ENCODE assay signal across 8 mouse cellular contexts in the genomic region with DNA sequence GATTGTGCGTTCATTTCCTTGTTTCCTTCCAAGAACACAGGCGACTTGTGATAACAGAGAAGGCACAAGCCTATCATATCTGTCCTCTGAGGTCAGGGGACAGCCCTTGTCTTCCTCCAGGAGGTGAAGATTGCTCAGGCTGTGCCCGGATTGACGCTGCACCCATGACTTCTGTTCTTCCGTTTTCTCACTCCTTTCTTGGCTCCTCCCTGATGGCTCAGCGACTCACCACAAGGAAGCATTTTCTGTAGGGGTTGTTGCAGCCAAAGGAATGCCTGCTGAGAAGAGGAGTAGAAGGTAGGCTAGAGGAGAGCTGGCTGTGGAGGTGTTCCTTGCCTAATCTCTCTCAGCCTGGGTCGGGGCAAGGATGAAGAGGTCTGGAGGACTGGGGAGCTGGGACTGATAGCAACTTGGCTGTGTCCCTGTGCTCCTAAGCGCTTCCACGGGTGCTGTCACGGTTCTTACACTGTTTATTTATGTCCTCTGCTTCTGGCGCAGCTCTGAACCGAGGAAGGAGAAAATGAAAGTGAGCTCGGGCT. TPM values are rescaled to one million over a fixed set of nuclear protein-coding genes. Genes with fewer than 3 reads are reported as not detected.
DNase-seq lines count a peak whose midpoint lies in the region; ATAC-seq and TF ChIP-seq lines count a peak whose summit lies in the region.

No protein-coding gene starts in this region.

- DNase-seq in cerebellum, adult 2 months = no peak
- DNase-seq in cerebellum, postnatal 14 days = no peak
- DNase-seq in CD8-positive naive resting alpha-beta T cell, adult 2 months (ENCODE audit: low read depth in 2 of 2, low spot score in 2 of 2) = peak; percentile 59 to 66
- peak; percentile 59 to 62 for DNase-seq in lung, adult 18-20 months
- DNase-seq in skeletal muscle tissue, adult 2 months (ENCODE audit: low read depth, low spot score) = peak; percentile 40
- no peak for DNase-seq in cerebellum, postnatal 10 days

- TF ChIP-seq POLR2A in cerebellum, adult 2 months (IDR thresholded peaks at IDR 0.05; ENCODE audit: borderline replicate concordance, insufficient read depth, low read length) = no peak
- TF ChIP-seq POLR2A in embryonic fibroblast, embryonic 13.5 days (IDR thresholded peaks at IDR 0.05; ENCODE audit: low read depth, low read length) = 0 out of 2 replicates have a peak, but pooled peaks have one; percentile 29

- no peaks in the 10 kb centered on the region for H3K4me1 ChIP-seq in cerebellum, adult 2 months (ENCODE audit: control insufficient read depth, insufficient read depth, low read length)
- H3K4me1 ChIP-seq in embryonic fibroblast, embryonic 13.5 days (ENCODE audit: control insufficient read depth, insufficient read depth, low read length) = peaks cover 7% of the 10 kb centered on the region

- no peak overlapping the region for H3K27ac ChIP-seq in cerebellum, adult 2 months (ENCODE audit: insufficient read depth, low read length)
- H3K27ac ChIP-seq in embryonic fibroblast, embryonic 13.5 days (ENCODE audit: insufficient read depth, low read length) = no peak overlapping the region

- H3K4me3 ChIP-seq in cerebellum, adult 2 months (replicated peaks; ENCODE audit: insufficient read depth, low read depth, low read length) = peak overlapping the region; percentile 5
- H3K4me3 ChIP-seq in embryonic fibroblast, embryonic 13.5 days (ENCODE audit: insufficient read depth, low read length) = peak overlapping the region; percentile 21; the same call in 1 of the 2 replicates

- 34% methylated on average over 13 of the region's 13 CpGs for WGBS in cerebellum, adult 2 months

- no peak for TF ChIP-seq CTCF in cerebellum, adult 2 months (IDR thresholded peaks at IDR 0.05; ENCODE audit: borderline replicate concordance, insufficient read depth, low read depth, low read length)
- no peak for TF ChIP-seq CTCF in embryonic fibroblast, embryonic 13.5 days (IDR thresholded peaks at IDR 0.05; ENCODE audit: borderline replicate concordance, insufficient read depth, low read length)

- ATAC-seq in inflammation-experienced regulatory T-cells, adult 6 months = peak; percentile 68

- H3K27me3 ChIP-seq in cerebellum, adult 2 months (ENCODE audit: control insufficient read depth, insufficient read depth, low read length) = no peaks in the 10 kb centered on the region

RNA-seq across cellular contexts. Expression of a gene that starts 2.6 kb away (rescaled TPM):
- polyA plus RNA-seq in cerebellum, adult 2 months (2012; rRNA removed) = 3.8 and 3.9 TPM in 2 replicates
- 4.1 and 5.6 TPM in 2 replicates for polyA plus RNA-seq in embryonic fibroblast, embryonic 13.5 days (2011; ENCODE audit: insufficient read length, low read depth, missing spikeins)
- polyA plus RNA-seq in inflammation-experienced regulatory T-cells, adult 6 months (2017; shearing (Covaris generic)) = 10 to 100 TPM; 38.2 to 49.4 (median 41.8) TPM

RNA-seq across cellular contexts. Expression of a gene that starts 11.7 kb away (rescaled TPM):
- polyA plus RNA-seq in cerebellum, adult 2 months (2012; rRNA removed) = 12.2 and 12.7 TPM in 2 replicates
- polyA plus RNA-seq in embryonic fibroblast, embryonic 13.5 days (2011; ENCODE audit: insufficient read length, low read depth, missing spikeins) = 21.7 and 52.7 TPM in 2 replicates
- polyA plus RNA-seq in inflammation-experienced regulatory T-cells, adult 6 months (2017; shearing (Covaris generic)) = 10 to 100 TPM; 19.8 to 37.6 (median 35.0) TPM

Comparison
In these comparisons a context has a peak if more than half of its experiments do, and no peak if none do; other contexts are left out.
1. DNase-seq: peak in CD8-positive naive resting alpha-beta T cell, adult 2 months (2 of 2), lung, adult 18-20 months (2 of 2) and skeletal muscle tissue, adult 2 months (single experiment); none in cerebellum, adult 2 months (0 of 2), cerebellum, postnatal 14 days (0 of 2) and cerebellum, postnatal 10 days (0 of 2).